Mouse (Mus musculus): Measurements from ENCODE around the gene Mgat3.

The Mgat3 gene

DNA sequence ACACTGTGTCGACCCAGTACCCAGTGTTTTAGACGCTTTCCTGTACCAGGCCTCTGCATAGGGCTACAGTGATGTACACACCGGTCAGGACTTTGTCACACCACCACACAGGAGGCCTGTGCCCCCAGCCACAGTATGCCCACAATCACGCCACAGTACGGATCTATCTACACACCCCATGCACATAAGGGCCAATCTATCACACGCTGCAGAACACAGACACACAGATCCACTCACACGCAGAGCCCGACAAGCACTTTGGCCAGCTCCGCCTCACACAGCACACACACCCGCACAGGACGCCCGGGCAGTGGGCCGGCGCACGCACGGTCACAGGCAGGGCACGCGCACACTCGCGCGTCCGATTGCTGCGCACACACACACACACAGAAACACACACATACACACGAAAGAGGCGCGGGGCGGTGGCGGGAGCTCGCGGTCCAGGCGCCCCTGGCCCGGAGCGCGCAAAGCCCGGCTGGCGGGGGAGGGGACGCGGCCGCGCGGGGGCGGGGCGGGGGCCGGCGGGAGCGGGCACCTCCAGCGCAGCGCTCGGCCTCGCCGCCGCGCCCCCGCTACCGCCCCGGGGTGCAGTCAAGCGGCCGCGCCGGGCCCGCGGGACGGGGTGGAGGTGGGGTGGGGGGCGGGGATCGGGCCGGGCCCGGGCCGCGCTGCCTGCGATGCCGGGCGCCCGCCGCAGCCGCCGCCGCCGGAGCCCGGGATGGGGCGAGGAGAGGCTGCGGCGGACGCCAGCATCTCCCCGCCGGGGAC is at the start of gene Mgat3:
Gene Mgat3, plus strand, starts transcription at position 721 of the 771 bp plus-strand sequence.
- peak in 1 of 2 experiments; percentile 39 for DNase-seq (ENCODE audit: low spot score in 2 of 2)

DNA sequence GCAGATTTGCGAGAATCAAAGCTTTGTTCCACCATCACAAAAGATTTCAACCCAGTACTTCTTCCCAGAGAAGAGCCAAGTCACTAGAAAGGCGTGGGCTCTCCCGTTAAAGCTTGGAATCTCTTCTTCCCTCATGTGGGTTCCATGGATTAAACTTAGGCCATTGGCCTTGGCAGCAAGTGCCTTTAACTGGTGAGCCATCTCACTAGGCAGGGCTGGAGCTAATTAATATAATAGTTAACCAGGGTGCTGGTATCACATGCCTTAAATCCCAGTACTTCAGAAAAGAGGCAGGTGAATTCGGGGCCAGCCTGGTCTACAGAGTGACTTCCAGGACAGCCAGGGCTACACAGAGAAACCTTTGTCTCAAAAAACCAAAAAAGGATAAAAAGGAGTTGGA is 48.9 kb upstream of the Mgat3 start:
- no peak for DNase-seq (ENCODE audit: low spot score in 2 of 2)

DNA sequence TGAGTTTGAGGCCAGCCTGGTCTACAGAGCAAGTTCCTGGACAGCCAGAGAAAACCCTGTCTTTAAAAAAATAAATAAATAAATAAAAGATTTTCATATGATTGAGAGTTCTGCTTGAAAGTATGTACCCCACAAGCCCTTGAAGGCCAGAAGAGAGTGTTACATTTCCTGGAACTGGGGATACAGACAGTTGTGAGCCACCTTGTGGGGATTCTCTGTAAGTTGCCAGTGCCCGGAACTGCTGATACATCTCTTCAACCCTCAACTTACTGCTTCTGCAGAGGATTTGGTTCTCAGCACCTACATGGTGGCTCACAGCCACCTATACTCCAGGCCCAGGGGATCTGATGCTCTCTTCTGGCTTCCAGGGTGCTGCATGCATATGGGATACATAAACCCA is 46.3 kb upstream of the Mgat3 start:
- DNase-seq (ENCODE audit: low spot score in 2 of 2) = no peak

DNA sequence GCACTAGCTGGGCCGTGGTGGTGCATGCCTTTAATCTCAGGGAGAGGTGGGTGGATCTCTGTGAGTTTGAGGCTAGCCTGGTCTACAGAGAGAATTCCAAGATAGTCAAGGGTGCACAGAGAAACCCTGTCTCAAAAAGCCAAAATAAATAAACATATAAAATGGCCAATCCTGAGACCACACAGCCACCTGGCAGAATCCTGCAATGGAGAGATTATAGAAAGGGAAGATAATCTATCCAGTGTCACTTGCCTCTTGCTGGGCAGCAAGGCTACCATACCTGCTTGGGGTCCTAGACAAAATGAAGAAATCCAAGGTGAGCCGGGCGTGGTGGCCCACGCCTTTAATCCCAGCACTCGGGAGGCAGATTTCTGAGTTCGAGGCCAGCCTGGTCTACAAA is 43.5 kb upstream of the Mgat3 start:
- DNase-seq (ENCODE audit: low spot score in 2 of 2) = no peak

DNA sequence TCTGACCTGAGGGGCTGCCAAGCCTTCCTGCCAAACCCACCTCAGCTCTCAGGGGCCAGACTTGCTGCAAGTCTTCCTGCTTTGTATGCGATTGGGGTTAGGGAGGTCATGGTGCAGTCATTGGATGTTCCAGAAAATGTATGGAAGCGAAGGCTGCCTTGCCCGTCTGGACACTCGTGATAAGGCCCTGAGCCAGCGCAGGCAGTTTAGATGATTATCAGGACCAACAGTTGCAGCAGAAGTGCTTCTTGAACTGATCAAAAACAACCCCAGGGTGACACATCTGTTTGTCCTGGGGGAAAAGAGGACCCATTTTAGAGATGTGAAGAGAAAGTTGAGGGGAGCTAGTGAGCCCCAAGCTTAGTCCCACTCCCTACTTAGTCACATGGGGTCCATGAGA is 42.8 kb upstream of the Mgat3 start:
- DNase-seq (ENCODE audit: low spot score in 2 of 2) = no peak

DNA sequence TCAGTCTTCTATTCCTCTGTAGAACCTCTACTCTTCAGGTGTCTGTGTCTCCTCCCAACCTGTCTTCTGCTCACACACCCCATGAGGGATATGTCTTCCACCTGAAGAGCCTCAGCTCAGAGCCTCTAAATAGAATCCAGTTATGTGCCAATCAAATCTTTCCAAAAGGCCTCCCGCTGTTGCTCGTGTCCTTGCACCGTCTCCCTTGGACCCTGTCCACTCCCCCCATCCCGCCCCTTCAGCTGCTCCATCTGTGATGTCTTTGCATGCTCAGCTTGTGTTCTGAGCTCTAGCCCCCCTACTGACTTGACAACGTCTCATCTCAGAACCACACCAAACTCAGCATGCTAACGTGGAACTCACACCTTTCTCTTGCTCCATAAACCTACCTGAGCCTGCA is 42.1 kb upstream of the Mgat3 start:
- no peak for DNase-seq (ENCODE audit: low spot score in 2 of 2)

DNA sequence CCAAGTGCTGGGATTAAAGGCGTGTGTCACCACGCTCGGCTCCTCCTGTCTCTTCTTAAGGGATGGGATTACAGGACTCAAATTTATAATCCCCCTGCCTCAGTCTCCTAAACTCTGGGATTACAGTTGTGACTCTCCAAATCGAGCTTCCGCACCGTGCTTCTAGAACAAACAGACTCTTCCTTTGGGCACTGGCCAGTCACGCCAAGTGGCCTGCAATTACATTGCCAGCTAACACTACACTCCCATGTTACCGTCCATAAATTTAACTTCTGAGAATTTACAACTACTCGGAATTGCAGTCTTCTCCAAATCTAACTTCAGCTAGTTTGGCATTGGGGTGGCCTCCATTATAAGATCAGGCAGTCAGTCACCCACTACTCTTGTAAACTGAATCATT is 41.1 kb upstream of the Mgat3 start:
- no peak for DNase-seq (ENCODE audit: low spot score in 2 of 2)

DNA sequence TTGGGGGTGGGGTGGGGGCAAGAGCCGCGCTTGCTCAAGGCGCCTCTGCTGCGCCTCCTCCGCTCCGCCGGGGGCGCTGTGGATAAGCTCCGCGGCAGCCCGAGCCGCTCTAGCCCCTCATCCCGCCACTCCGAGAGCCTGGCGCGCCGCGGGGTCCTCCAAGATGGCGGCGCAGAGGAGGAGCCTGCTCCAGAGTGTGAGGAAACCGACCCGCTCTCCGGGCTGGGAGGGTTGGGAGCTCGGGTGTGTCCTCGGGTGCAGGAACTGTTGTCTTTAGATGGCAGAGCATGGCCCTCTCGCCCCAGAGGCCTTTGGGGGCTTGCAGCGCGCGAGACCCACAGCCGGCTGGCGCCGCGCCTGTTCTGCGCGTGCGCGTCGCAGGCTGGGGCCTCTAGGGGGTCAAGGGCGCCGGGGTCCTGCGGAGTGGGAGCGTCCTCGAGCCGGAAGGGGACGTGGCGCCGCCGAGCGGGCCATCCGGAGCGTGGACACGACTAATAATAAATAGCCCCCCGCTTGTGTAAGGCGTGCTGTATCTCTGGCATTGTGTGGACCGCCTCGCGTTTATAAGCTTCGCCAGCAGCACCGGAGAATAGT is 40.4 kb upstream of the Mgat3 start, which contains the start of gene Tab1:
Gene Tab1, plus strand, starts transcription at position 135 of the 594 bp plus-strand sequence.
- DNase-seq (ENCODE audit: low spot score in 2 of 2) = peak; percentile 89 to 90

DNA sequence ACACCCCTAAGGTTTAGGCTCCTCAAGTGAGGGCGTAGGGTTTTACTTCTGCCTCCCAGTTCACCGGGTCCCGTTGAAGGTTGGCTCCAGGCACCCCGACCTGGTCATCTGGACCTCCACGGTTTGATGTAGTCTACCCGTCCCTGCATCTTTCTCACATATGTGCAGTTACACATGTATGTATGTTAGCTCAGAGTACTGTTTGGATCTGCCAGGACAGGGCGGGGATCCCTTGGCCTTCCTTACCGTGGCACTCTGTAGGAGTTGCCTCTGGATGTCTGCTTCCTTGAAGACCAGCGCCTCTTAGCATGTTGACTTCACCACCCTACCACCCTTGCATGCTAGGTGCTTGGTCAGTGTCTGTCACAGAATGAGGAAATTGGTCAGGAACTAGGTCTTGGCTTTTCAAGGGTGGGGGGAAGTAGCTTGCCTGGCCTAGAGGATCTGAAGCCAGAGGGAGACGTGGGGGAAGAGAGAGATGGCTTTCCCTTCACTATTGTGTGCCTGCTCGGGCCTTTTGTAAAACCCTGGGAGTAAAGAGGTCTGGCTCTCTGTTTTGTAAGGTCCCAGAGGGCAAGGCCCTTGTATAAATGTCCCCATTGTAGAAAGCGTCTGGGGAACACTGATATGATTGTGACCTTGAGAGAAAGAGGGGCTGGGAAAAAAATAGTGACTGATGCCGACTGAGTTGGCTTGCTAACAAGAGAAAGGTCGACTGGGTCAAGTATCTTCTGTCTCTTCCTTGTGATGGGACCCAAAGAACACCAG is 39.7 kb upstream of the Mgat3 start:
- no peak for DNase-seq (ENCODE audit: low spot score in 2 of 2)

DNA sequence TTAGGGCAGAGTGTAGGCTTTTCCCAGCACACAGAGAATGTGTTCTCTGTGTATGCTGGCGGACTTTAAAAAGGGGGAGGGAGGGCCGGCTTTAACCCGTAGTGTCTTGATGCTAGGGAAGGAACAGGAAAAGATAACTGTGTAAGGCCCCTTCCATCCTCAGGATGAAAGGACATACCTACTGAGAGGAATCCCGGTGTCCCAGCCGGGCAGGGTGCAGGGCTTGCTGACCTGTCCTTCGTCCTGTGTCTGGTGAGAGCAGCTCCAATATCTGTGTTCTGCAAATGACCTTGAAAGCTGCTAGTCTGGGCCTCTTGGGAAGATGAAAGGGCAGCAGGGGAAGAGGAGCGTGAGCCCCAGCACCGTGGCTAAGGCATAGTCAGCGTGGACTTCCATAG is 39.1 kb upstream of the Mgat3 start:
- no peak for DNase-seq (ENCODE audit: low spot score in 2 of 2)

DNA sequence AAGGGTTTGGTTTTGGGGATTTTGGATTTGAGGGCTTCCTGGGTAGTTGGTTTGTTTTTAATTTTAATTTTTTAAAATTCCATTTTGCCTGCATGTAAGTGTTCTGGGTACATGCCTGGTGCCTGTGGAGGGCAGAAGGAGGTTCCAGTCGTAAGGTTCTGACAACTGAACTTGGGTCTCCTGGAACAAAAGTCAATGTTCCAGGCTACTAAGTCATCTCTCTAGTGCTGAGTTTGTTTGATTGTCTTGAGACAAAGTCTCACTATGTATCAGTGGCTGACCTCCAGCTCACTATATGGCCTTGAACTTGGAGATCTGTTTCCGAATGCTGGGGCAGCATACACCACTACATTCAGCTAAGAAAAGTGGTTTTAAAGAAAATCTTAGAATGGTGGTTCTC is 38.0 kb upstream of the Mgat3 start:
- DNase-seq (ENCODE audit: low spot score in 2 of 2) = no peak

DNA sequence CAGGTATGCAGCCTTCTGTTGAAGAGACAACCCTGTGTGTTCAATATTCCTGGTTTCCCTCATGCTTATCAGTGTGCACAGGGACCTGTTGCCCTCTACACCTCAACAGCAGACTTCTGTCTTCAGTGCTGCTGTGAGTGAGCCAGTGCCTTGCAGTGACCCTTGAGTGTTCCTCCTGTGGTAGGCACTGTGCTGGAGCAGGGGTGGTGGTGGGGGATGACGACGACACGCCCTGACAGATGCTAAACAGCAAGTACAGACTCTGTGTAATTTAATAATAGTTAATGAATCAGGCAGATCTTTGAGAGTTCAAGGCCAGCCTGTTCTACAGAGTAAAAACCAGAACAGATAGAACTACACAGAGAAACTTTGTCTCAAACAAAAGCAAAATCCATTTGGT is 36.9 kb upstream of the Mgat3 start:
- no peak for DNase-seq (ENCODE audit: low spot score in 2 of 2)

DNA sequence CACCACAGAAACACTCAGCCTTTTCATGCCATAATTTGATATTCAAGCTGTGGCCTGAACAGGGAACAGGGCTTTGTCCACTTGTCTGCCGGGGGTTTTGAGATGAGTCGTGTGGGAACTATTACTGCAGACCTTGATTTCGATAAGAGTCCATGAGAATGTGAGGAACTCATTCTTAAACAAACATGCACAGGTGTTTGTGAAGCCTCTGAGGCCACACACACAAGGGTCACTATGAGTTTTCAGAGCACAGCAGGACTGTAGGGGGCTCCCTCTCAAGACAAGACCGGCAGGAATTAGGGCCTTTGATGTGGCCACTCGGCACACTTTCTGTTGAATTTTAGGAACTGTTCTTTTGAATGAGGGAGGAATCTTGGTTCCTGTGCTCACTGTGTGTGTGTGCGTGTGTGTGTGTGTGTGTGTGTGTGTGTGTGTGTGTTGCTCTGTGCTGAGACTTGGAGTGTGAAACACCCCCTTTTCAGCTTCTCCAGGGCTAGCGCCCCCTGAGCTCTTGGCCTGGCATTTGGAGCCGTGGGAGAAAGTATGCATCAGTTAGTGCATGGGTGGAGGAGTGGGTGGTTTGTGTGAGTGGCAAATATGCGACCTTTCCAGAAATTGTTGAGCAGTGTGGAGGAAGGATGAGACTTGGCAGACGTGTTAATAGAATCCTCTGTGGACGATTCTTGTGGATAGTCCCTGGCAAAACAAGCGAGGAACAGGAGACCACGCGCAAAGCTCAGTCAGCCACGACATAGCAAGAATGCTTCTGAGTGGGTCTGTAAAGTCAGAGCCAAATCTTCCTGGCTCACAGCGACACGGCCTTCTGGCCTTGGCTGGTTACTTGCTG is 35.4 kb upstream of the Mgat3 start:
- DNase-seq (ENCODE audit: low spot score in 2 of 2) = no peak

DNA sequence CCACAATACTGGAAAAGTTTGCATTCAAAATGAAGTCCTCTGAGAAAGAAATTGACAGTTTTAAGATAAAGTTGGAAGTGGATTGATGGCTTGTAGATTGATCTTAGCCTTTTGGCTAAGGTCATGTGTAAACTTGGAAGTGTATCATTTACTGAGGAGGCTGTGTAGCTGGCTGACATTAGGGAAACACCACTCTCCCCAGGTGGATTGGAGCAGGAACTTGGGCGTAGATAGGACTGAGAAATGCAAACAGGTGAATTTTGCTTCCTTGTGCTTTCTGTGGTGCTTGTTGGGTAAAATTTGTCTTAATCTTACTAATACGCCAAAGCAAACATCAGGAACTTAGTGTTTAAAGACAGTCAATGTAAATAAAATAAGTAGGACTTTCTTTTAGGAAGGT is 33.2 kb upstream of the Mgat3 start:
- DNase-seq (ENCODE audit: low spot score in 2 of 2) = no peak

DNA sequence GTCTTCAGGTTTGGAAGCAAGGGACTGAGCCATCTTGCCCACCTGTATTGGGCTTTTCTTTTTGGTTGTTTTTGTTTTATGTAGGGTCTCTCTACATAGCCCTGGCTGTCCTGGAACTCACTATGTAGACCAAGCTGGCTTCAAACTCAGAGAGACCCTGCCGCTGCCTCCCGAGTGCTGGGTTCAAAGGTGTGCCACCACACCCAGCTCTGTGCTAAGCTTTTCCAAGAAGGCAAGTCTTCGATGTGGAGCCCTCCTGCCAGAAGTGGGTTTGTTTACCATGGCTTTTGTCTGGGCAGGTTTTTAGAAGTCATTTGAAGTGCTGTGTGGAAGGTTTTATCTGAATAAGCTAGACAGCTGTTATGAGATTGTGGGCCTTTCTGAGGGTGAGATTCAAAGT is 32.6 kb upstream of the Mgat3 start:
- no peak for DNase-seq (ENCODE audit: low spot score in 2 of 2)

DNA sequence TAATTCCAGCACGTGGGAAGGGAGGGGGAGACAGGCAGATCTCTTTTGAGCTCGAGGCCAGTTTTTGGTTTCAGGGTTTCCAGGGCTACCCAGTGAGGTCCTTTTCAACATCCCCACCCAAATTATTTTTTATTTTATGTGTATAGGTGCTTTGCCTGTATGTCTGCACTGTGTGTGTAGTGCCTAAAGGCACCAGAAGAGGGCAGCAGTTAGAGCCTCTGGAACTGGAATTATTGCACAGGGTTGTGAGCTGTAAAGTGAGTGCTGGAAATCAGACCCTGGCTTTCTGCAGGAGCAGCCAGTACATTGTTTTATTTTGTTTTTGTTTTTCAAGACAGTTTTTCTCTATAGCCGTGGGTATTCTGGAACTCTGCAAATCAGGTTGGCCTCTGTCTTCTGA is 31.4 kb upstream of the Mgat3 start:
- no peak for DNase-seq (ENCODE audit: low spot score in 2 of 2)

DNA sequence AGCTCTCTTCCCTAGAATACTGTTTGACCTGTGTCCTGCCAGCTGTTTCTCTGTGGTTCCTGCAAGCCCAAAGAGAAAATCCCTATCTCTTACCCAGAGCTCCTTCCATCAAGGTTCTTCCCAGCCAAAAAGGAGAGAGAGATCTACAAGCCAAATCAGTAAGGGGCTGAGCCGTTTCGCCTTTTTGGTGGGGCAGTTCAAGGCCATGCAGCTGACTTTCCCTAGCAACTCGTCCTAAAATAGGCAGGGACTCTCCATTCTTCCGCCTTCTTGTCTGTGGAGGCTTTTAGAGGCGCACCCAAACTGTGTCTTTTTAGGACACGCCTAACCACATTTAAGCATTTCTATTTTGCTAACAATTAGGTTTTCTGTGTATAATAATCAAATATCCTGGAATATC is 29.8 kb upstream of the Mgat3 start:
- no peak for DNase-seq (ENCODE audit: low spot score in 2 of 2)

DNA sequence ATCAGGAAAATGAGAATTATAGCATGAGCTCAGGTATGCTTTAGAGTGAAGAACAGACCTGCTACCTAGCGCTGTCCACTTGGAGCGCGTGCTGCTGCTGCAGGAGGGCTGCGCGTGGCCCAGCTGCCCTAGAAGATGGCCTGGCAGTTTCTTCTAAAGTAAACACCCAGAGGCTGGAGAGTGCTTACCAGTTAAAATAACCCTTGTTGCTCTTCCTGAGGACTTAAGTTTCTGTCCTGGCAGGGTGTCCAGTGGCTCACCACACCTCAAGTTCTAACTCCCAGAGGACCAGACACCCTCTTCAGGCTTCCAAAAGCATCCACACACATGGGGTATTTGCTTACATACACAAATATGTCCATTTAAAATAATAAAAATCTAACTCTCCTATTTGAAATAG is 28.1 kb upstream of the Mgat3 start:
- no peak for DNase-seq (ENCODE audit: low spot score in 2 of 2)

DNA sequence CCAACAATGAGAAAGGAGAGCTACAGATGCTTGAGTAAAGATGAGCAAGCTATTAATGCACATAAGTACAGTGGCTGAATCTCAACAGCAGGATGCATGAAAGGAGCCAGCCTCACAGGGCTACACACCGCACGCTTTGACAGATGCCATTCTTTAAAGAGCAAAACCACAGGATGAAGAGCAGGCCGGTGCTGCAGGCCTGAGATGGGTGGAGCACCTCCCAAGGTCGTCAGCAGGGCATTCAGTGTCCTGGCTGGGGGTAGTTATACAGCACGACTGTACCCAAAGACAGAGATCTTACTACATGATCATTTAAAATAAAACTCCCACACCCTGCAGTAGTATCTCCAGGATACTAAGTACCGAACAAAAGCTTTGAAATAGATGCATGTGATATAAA is 27.4 kb upstream of the Mgat3 start:
- no peak for DNase-seq (ENCODE audit: low spot score in 2 of 2)

DNA sequence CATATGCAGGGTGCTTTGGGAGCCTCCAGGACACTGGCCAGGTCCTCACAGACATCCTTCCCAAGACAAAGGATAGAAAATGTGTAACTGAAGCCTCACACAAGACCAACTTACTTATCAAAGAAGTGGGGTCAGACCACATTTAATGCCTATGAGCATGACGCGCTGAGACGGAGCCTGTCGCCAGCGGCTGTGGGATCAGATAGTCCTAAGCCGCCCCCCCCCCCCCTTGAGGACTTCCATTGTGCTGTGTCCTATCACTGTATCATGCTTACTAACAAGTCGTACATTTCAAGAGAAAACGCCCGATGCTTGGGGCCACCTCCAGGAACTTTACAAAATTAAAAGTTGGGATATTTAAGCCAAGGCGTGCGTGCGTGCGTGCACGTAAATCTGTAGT is 26.4 kb upstream of the Mgat3 start:
- no peak for DNase-seq (ENCODE audit: low spot score in 2 of 2)

DNA sequence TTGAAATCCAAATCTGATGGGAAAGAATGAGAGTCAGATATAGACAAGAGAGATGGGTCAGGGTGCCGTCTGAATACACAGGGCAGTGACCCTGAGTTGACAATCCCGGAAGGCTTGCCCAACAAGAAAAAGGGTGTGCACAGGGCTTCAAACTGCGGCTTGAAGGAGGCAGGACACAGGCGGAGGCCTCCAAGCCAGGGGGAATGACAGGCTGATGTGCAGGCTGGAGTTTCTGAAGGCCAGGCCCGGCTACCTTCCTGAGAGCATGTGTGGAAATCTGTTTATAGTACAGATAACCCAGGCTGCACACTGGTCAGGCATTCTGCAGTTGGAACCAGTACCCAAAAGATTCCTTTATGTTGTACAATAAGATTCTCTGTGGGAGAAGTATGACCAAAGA is 26.0 kb upstream of the Mgat3 start:
- no peak for DNase-seq (ENCODE audit: low spot score in 2 of 2)

DNA sequence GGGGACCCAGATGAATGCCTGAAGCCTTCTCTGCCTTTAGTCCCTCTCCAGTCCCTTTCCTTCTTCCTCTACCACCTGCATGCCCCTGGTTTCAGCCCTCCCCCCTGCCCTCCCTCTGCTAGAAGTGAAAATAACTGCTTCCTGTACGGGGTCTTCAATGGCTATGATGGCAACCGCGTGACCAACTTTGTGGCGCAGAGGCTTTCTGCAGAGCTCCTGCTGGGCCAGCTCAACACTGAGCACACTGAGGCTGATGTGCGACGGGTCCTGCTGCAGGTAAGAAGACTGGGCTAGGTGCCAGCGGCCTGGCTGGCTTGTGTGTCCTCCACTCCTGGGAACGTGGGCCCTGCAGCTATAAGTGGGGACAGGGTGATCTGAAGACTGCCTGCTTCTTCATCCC is 25.0 kb upstream of the Mgat3 start:
- no peak for DNase-seq (ENCODE audit: low spot score in 2 of 2)
